Mouse (Mus musculus) forebrain, embryonic 11.5 days (tissue): ENCODE results near the gene Gm20388. TPM values are rescaled to one million over a fixed set of nuclear protein-coding genes. Genes with fewer than 3 reads are reported as not detected.

Experiments
- ATAC-seq: fragments of 200-750 bp; cut with Nextera tagmentation; replicated peaks from 2 replicates; pipeline ENCODE4 v1.8.0; 2017; ENCODE audit warnings: moderate TSS enrichment; ENCODE audit not compliant: low FRiP score
- DNase-seq: peaks from one replicate; pipeline ENCODE4 v3.0.0-alpha.2; 2017; ENCODE audit warnings: low spot score
- H3K27ac ChIP-seq: fragments of 300-500 bp; sonication (generic); 2 replicates; pipeline ENCODE4 v1.5.1; 2014; ENCODE audit warnings: low read depth, low read length
- H3K27me3 ChIP-seq: fragments of 300-500 bp; sonication (generic); 2 replicates; pipeline ENCODE4 v1.6.1; 2014; ENCODE audit warnings: mild to moderate bottlenecking, low read length, mixed read lengths; ENCODE audit not compliant: control insufficient read depth, insufficient read depth
- H3K36me3 ChIP-seq: fragments of 300-500 bp; sonication (generic); 2 replicates; pipeline ENCODE4 v1.6.1; 2014; ENCODE audit warnings: mild to moderate bottlenecking, low read length, moderate library complexity, mixed read lengths; ENCODE audit not compliant: control insufficient read depth, insufficient read depth
- H3K4me1 ChIP-seq: fragments of 300-500 bp; sonication (generic); replicated peaks from 2 replicates; pipeline ENCODE4 v1.6.1; 2014; ENCODE audit warnings: low read length, mixed read lengths; ENCODE audit not compliant: control insufficient read depth, insufficient read depth
- H3K4me2 ChIP-seq: fragments of 300-500 bp; sonication (generic); 2 replicates; pipeline ENCODE4 v1.6.1; 2014; ENCODE audit warnings: low read depth, mild to moderate bottlenecking, low read length, moderate library complexity, mixed read lengths; ENCODE audit not compliant: severe bottlenecking
- H3K4me3 ChIP-seq: fragments of 300-500 bp; sonication (generic); 2 replicates; pipeline ENCODE4 v1.5.1; 2014; ENCODE audit warnings: low read depth, low read length
- H3K9ac ChIP-seq: fragments of 300-500 bp; sonication (generic); 2 replicates; pipeline ENCODE4 v1.6.1; 2014; ENCODE audit warnings: low read length
- H3K9me3 ChIP-seq: fragments of 300-500 bp; sonication (generic); 2 replicates; pipeline ENCODE4 v1.6.1; 2016; ENCODE audit warnings: low read length, mixed read lengths; ENCODE audit not compliant: control insufficient read depth
- WGBS: fragments of 180-500 bp; shearing (Covaris S2); extraction: QIAGEN DNeasy Blood & Tissue Kit; methylation state at CpG from one replicate; pipeline ENCODE4 v1.1.7; 2014; 5-methylcytosine and 5-hydroxymethylcytosine counted together
- polyA plus RNA-seq: library from polyadenylated mRNA; unstranded; fragments of >200 nt; fragmentation: Nextera tagmentation; extraction: Ambion mirVana; gene quantifications from 2 replicates; pipeline ENCODE4 v1.2.1, GENCODE M21; 2014

Gene Gm20388
- polyA plus RNA-seq, 1 experiment from 2014 or later: not detected

DNA sequence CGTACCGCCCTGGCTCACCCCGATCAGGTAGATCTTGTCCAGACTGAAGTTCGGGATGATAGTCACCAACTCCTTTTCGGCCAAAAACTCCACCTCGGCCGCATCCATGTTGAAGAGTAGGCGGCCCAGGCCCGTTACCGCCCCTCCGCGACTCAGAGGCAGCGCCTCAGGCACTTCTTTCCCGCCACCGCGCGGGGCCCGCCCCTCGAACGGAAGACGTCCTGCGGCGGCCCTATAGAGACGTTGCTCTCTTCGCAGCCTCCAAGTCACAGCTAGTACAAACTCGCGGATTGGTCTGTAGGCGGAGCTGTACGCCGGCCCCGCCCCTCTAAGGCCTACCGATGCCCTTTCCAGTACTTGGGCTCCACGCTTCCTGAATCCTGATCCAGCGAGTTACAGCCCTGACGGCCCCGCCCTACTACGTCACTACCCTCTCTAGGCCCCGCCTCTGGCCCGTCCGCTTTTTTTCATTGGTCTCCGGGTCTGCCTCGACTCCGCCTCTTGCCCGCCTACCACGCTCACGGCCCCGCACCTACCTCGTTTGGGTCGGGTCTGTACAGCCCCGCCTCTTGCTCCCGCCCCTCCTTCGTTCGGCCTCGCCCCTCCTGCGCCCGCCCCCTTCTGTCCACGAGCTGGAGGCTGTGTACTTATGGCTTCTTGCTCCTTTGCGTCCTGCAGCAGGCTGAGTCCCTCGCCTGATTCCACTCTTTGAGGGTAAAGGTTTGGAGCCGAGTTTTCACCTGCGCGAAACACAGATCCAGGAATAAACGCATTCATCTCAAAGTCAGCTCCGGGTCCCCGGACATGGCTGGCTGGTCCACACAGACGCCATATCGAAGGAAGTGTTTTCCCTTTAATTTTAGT lies 678.5 kb downstream of the Gm20388 start, which contains the start of gene Gins2:
Gins2 (minus strand) TSS at position 397 of the 864 bp plus-strand sequence.
- Histone ChIP-seq H3K27ac (no peak within 1 kb of the TSS), H3K9ac (peak within 1 kb of the TSS; percentile 74), H3K36me3 (no peaks in the 10 kb centered on the region), H3K4me2 (peak within 1 kb of the TSS; percentile 73), H3K4me3 (peak within 1 kb of the TSS; percentile 70), H3K4me1 (peaks cover 12% of the 10 kb centered on the region), H3K9me3 (no peaks in the 10 kb centered on the region), H3K27me3 (no peaks in the 10 kb centered on the region)
- DNase-seq (peak; percentile 100), ATAC-seq (peak; percentile 99)
- under 1% methylated on average over 67 of the region's 67 CpGs for WGBS

DNA sequence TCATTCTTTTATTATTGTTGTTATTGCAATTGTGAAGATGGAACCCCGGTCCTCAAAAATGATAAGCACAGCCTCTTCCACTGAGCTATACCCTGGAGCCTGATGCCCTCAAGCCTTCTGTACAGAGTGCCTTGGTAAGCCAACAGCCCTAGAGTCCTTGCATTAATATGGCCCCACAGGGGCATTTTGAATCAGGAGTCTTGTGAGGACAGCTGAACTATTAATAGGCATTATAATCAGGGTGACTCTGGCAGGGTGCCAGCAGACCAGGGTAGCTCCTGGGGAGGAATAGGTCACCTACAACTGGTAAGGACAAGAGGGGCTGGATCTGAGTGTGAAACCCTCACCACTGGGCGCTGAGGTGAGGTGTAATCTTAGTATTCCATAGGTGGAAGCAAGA lies 679.3 kb downstream of the Gm20388 start:
- Histone ChIP-seq H3K9ac (peak overlapping the region; percentile 54), H3K36me3 (no peaks in the 10 kb centered on the region), H3K4me2 (peak overlapping the region; percentile 73), H3K27ac (no peak overlapping the region), H3K27me3 (no peaks in the 10 kb centered on the region), H3K9me3 (no peaks in the 10 kb centered on the region), H3K4me3 (peak overlapping the region; percentile 36), H3K4me1 (peaks cover 12% of the 10 kb centered on the region)
- 63% methylated on average over 2 of the region's 2 CpGs for WGBS
- DNase-seq (no peak), ATAC-seq (no peak)

- no peaks in the 10 kb centered on the region for H3K27me3 ChIP-seq
- DNase-seq (no peak), ATAC-seq (no peak)
- no peak overlapping the region for H3K4me3 ChIP-seq
- WGBS: 81% methylated on average over 10 of the region's 10 CpGs
- no peak overlapping the region for H3K4me2 ChIP-seq
- peaks cover 10% of the 10 kb centered on the region for H3K4me1 ChIP-seq
- H3K9ac ChIP-seq: no peak overlapping the region
- H3K36me3 ChIP-seq: no peaks in the 10 kb centered on the region
- no peak overlapping the region for H3K27ac ChIP-seq
- no peaks in the 10 kb centered on the region for H3K9me3 ChIP-seq
Measured at GRCm38 (mm10) chr8:120591587-120592292, 681.1 kb downstream of the Gm20388 start.

GRCm38 (mm10) chr8:120594571-120594970 lies 683.9 kb downstream of the Gm20388 start:
- DNase-seq: no peak
- no peak overlapping the region for H3K4me2 ChIP-seq
- no peak overlapping the region for H3K4me3 ChIP-seq
- no peak overlapping the region for H3K27ac ChIP-seq
- WGBS: 86% methylated on average over 5 of the region's 5 CpGs
- H3K36me3 ChIP-seq: no peaks in the 10 kb centered on the region
- H3K9ac ChIP-seq: no peak overlapping the region
- peaks cover 2% of the 10 kb centered on the region; the same call in 1 of the 2 replicates for H3K27me3 ChIP-seq
- no peaks in the 10 kb centered on the region for H3K9me3 ChIP-seq
- H3K4me1 ChIP-seq: peaks cover 8% of the 10 kb centered on the region
- ATAC-seq: no peak

DNA sequence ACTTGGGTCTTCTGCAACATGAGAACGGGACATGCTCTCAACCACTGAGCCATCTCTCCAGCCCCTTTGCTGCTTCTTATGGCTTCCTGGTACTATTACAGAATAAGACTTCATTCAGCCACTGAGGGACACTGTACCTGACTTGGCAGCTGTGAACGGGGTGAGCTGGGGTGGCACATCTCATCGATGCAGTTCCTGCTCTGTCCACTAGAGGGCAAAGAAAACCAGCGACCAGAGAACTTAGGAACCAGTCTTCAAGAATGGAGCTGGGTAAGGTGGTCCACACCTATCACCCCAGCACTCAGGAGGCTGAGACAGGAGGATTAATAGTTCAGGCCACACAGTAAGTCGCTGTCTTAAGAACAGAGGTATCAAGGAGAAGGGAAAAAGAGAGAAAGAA lies 685.3 kb downstream of the Gm20388 start:
- Histone ChIP-seq H3K27me3 (peaks cover 2% of the 10 kb centered on the region; the same call in 1 of the 2 replicates), H3K36me3 (no peaks in the 10 kb centered on the region), H3K4me1 (peaks cover 3% of the 10 kb centered on the region; the same call in 1 of the 2 replicates), H3K27ac (no peak overlapping the region), H3K9ac (no peak overlapping the region), H3K4me3 (no peak overlapping the region), H3K4me2 (no peak overlapping the region), H3K9me3 (no peaks in the 10 kb centered on the region)
- no peak for ATAC-seq
- DNase-seq: peak; percentile 82
- 10% methylated on average over 5 of the region's 5 CpGs for WGBS

DNA sequence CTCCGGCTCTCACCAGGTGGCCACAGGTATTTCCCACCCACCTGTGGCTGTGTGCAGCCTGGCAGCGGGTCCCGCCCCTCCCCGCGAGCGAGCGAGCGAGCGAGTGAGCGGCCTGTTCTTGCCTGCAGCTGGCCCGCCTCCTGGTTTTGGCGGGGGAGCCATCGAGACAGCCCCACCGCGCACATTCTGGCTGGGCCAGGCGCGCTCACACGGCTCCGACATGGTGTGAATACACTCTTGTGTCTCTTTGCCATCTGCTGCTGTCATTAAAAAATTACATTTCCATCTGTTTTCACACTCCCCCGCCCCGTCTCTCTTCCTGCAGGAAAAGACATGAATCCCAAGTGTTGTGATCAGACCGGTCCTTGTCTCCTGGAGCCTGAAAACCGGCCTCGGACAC lies 687.9 kb downstream of the Gm20388 start:
- Histone ChIP-seq H3K27me3 (peaks cover 2% of the 10 kb centered on the region; the same call in 1 of the 2 replicates), H3K9me3 (no peaks in the 10 kb centered on the region), H3K4me1 (no peaks in the 10 kb centered on the region), H3K27ac (no peak overlapping the region), H3K9ac (no peak overlapping the region), H3K4me2 (no peak overlapping the region), H3K4me3 (no peak overlapping the region), H3K36me3 (no peaks in the 10 kb centered on the region)
- WGBS: 30% methylated on average over 24 of the region's 24 CpGs
- ATAC-seq (no peak), DNase-seq (no peak)

DNA sequence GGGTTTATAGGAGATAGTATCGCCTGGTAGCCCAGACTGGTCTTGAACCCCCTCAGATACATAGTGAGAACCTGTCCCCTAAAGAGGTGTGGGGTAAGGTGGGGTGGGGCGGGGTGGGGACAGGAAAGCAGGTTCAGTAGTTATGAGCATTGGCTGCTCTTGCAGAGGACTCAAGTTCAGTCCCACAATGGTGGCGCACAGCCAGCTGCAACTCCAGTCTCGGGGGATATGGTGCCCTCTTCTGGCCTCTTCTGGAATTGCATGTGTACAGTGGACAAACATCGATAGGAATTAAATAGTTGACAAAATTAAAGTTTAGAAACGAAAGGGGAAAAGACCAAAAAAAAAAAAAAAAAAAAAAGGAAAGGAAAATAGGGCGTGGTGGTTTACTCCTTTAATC lies 688.9 kb downstream of the Gm20388 start:
- Histone ChIP-seq H3K27ac (no peak overlapping the region), H3K4me2 (no peak overlapping the region), H3K9me3 (no peaks in the 10 kb centered on the region), H3K4me1 (no peaks in the 10 kb centered on the region), H3K27me3 (peaks cover 2% of the 10 kb centered on the region; the same call in 1 of the 2 replicates), H3K4me3 (no peak overlapping the region), H3K9ac (no peak overlapping the region), H3K36me3 (no peaks in the 10 kb centered on the region)
- WGBS: 50% methylated on average over 7 of the region's 7 CpGs
- DNase-seq: peak; percentile 82
- no peak for ATAC-seq

GRCm38 (mm10) chr8:120602672-120603071 lies 692.0 kb downstream of the Gm20388 start:
- ATAC-seq: peak; percentile 59; the same call in 1 of the 2 replicates
- no peak overlapping the region for H3K4me2 ChIP-seq
- no peak for DNase-seq
- H3K9me3 ChIP-seq: no peaks in the 10 kb centered on the region
- H3K9ac ChIP-seq: no peak overlapping the region
- 39% methylated on average over 6 of the region's 6 CpGs for WGBS
- H3K27me3 ChIP-seq: peaks cover 2% of the 10 kb centered on the region; the same call in 1 of the 2 replicates
- H3K4me1 ChIP-seq: no peaks in the 10 kb centered on the region; the same call in 1 of the 2 replicates
- no peak overlapping the region for H3K4me3 ChIP-seq
- H3K27ac ChIP-seq: no peak overlapping the region
- H3K36me3 ChIP-seq: no peaks in the 10 kb centered on the region
